Mouse (Mus musculus) kidney, postnatal 10 days (tissue): ENCODE measurements around the gene Rnf144b.

Source experiments
- DNase-seq: peaks from one replicate; pipeline ENCODE4 v3.0.0; 2021; ENCODE audit warnings: mixed read lengths

The Rnf144b gene

DNA sequence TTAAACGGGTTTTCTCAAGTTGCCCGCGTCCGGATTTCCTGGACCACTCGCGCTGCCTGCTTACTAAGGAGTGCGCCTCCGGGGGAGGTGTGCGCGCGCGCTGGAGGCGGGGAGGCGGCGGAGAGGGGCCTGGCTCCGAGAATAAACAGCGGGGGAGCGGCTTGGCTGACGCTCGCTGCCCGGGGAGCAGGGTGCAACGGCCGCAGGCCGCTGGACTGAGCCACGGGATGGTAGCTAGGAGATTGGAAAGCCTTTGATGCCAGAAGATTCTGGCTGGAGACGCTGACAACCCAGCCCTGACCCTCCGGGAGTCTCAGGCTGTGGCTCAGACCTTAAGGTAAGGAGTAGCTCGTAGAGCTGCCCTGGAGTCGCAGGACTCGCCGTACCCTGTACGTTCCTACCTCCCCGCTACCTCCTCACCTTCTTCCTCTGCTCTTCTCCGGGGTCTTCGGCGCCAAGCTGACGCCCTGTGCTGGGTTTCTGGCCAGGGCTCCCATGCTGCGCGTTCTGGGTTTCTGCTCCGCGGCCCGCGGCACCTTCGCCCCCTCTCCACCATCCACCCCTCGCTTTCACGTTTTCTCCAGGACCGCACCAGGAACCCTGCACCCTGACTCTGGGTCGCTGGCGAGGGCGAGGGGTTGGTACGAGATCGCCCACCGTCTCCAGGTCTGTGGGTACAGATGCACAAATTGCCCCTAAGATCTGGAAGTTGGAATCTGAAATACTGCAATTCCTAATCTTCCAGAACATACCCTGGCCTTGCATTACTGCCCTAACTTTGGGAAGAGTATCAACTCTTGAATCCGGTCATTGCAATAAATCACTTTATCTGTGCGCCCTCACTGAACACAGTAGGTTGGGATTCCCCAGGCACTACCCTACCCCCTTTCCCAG lies at the start of gene Rnf144b:
Gene Rnf144b, plus strand, starts transcription at position 120 of the 894 bp plus-strand sequence.
- peak; percentile 61 for DNase-seq

DNA sequence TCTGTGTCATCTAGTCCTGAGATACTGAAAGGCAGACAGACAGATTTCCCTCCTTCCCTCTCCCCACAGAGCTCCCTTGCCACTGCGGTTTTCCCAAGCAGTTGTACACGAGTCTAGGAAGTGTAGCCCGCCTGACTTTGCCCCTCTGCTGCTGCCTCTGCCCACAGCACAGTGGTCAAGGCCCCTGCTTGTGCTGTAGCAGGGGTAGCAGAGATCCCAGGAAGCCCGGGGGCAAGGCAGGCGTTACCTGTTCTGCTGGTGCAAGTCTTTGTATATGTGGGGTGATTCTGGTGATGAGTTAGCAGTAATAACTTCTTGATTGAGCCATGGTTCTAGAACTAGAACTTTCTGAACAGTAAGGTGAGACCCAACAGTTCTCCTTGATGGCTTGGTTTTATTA lies 46.3 kb upstream of the Rnf144b start:
- DNase-seq: no peak

DNA sequence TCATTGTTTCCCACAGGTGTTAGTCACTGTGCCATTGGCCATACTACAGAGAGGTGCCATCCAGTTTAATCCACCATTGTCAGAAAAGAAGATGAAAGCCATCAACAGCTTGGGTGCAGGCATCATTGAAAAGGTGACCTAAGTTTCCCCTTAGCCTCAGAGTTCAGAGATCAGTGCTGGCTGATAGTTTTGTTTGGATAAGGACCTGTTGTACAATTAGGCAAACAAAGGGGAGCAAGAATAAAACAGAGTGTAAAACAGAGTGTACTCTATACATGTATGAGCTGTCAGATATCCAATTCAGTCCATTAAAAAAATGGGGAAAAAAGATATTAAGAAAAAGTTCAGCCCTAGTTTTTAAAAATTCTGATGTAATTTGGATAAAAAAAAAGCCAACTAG lies 45.1 kb upstream of the Rnf144b start:
- no peak for DNase-seq

DNA sequence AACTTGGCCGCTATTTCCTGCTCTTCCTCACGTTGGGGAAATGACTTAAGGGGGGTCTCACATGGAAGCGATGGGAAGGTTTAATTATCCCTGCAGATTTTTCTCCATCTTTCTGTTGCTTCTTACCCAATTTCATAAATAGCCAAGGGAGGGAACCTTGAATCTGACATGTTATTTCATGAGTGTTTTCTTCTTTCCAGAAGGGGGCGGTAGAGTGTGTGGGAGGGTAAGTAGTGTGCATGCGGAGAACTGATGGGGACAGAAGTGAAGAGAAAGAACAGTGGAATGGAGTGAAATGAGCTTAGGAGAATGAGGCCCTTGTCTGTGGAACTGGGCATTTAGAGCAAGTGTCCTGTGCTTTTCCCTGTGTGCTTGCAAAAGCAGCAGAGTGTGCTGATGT lies 43.7 kb upstream of the Rnf144b start:
- DNase-seq: no peak

DNA sequence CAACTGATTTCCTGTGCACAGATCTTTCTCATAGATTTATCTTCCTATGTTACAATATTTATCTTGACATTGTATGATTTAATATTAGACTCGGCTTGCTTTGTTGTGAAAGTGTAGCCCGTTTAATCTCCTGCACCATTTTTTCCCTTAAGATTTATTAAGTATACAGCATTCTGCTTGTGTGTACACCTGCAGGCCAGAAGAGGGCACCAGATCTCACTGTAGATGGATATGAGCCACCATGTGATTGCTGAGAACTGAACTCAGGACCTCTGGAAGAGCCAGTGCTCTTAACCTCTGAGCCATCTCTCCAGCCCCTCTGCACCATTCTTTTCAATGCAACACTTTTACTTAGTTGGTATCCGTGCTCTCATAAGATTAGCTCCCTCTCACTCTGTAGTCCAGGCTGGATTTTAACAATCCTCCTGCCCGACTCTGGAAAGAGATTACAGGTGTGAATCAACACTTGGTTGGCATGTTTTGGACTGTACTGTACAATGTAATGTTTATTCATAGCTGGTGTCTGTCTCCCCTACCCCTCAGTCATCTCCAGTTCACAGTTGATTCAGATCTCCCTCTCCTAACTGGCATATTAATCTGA lies 41.5 kb upstream of the Rnf144b start:
- DNase-seq: no peak

DNA sequence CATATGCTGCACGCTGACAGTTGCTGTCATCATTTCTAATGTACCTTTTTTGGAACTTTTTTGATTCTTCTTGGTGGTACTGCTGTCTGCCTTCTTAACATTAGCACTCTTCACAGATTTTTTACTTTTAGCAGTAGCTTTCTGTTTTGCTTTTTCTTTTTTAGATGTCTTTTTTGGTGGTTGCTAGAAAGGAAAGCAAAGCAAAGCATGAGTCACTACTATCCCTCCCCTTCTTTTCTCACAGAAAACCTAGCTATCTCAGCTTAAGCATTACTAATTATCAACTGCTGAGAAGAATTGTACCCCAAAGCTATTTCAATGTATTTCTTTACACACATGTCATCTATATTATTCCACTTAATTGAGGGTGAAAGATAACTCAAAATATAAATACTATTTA lies 34.0 kb upstream of the Rnf144b start:
- DNase-seq: no peak

DNA sequence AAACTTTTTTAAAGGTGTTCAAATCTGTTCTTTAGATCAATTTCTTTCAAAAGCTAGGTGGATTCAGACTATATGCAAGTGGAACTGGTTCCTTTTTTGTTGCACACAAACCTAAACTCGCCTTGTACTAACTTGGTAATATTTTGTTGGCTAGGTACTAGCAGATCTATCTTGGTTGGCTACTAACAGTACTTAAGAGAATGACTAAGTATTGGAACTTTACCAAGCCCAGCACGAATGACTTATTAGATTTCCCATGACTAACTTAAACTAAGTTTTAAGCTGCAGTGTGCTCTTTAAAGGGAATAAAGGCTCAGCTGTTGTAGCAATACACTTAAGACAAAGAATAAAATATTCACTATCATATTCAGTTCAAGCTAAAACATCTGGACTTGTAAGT lies 33.2 kb upstream of the Rnf144b start:
- no peak for DNase-seq

DNA sequence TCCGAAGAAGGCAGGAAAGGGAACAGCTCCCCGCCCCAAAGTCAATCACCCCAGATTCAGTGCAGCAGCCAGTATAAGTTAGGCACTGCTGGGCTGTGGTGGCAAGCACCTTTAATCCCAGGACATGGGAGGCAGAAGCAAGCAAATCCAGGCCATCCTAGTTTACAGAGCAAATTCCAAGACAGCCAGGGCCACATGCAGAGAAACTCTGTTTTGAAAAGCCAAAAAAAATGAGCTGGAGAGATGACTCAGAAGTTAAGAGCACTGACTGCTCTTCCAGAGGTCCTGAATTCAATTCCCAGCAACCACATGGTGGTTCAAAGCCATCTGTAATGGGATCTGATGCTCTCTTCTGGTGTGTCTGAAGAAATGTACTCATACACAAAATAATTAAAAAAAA lies 28.7 kb upstream of the Rnf144b start:
- DNase-seq: no peak

DNA sequence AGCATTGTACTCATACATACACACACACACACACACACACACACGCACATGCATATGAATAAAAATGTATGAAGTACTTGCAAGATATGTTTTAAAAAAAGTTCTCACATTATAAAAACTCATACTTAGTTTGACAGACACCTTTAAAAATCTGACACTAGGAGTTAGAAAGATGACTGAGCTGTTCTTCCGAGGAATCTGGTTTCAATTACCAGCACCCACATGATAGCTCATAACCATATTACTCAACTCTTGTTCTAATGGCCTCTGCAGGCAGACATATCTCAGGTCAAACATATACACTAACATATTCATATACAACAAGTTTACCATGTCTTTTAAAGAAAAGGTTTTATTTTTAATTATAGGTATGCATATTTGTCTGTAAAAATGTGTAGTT lies 25.9 kb upstream of the Rnf144b start:
- no peak for DNase-seq

DNA sequence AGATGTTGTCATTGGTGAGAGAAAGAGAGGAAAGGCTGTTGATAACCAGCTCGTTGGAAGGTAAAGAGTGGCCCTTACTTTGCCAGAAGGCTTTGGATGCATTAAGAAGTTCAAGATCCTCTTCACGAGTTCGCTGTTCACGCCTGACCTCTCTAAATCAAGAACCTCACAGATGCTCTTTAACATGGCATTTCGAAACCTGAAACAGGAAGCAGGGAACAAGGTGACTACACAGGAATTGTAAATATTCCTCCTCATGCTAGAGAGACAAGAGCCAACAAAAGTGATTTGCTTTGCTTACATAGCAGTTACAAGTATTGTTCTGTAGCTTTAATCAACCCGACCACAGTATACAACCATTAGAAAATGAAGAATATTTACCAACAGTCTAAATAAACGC lies 23.2 kb upstream of the Rnf144b start:
- DNase-seq: no peak

DNA sequence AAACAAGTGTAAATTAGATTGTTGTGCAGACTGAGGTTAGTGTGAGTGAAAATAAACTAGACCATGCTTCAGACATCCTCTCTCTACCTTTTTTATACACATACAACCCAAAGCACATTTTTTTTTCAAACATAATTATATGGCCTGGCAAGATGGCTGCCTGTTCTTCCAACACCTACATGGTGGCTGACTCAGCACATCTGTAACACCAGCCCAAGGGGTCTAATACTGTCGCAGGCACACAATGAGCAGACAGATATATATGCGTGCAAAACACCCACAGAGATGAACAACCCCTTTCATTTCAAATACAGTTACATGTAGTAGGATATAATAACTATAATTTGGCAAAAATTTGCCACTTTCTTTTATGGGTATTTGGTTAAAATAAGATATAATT lies 21.9 kb upstream of the Rnf144b start:
- DNase-seq: no peak

DNA sequence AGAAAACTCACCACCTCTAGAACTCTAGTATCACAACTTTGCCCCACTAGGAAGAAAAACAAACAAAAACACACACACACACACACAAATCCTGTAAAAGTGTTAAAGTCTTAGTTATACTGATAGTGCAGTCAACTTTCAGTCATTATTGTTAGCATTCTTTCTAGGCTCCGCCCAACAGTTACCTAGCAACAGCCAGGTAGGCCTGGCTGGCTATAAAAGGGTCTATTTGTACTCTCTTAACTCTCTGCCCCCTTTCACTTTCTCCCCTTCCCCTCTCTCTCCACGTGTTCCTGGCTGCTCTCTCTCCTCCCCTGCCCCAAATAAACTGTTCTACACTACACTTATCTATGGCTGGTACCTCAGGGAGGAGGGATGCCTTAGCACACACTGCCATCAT lies 18.3 kb upstream of the Rnf144b start:
- no peak for DNase-seq

DNA sequence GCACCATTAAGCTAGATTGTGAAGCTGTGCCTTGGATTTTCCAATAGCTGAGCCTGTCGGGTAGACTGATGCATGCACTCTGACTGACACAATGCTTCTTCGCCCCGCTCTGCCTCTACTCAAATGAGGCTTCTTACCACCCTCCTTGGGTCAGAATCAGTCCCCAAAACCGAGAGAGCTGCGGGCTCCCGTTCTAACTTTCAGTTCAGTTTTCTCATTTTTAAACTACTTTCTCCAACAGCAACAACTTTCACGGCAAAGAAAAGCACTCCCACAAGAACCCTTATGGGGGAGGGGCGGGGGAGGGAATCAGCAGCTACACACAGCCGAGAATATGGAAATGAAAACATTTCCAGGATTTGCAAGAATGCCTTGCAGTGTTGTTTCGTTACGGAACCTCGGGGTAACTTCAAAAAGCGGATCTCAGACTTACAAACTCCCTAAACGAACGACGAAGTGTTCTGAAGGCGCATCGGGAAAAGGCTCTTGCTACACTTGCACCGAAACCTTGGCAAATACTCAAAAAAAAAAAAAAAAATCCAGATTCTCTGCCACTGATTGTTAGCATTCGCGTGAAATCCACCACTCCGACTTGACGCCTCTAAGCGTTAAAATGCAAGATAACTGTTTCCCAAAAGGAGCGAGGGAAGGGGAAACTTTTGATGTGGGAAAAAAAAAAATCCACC lies 17.5 kb upstream of the Rnf144b start:
- peak; percentile 73 for DNase-seq

DNA sequence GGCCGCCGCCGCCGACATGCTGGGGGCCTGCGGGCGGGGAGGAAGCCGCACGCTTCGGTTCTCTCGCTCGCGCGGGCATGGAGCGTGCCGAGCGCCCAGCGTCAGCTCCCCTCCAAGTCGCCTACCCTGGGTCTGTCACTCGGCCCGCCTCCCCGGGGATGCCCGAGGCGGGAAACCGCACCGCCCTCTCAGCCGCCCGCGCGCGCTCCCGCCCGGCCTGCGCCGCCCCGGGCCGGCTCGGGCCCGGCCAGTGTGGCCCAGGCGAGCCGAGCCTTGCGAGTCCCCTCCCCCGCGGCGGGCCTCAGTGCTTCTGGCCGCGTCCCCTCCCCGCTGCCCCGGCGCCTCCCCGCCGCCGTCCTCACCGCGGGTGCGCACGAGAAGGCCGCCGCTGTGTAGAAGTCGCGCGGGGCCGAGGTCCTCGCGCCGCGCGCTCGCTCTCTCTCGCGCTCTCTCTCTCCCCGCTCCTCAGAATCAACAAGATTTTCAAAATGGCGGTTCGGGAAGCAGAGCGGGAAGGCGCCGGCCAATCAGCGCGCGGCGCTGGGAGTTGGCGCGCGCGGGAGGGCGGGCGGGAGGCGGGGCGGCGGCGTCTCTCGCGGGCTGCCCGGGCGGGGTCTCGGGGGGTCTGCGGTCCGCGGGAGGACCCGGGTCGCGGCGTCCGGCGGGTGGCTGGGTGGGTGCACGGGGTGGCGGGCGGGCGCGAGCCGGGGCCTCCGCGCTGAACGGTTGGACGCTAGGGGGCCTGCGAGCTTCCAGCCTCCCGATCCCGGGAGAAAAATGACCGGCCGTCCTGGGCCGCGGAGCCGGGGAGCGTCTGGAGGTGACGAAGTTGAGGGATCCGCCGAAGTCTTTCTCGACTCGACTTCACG lies 16.5 kb upstream of the Rnf144b start, which contains the start of gene Dek:
Gene Dek, minus strand, starts transcription at position 491 of the 869 bp plus-strand sequence.
- peak; percentile 92 for DNase-seq

DNA sequence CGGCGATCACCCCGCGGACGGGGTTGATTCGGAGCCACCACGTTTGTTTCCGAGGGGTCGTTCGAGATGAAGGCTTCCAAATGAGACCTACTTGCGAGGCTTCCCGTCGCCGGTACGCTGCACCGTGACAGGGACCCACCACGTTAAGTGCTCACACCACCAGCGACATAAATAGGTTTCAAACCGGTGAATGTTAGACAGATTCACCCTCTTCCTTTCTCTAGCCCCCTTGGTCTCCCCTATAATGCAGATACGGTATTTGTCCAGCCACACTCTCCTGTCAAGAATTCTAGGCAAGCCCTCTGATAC lies 15.9 kb upstream of the Rnf144b start:
- DNase-seq: no peak

DNA sequence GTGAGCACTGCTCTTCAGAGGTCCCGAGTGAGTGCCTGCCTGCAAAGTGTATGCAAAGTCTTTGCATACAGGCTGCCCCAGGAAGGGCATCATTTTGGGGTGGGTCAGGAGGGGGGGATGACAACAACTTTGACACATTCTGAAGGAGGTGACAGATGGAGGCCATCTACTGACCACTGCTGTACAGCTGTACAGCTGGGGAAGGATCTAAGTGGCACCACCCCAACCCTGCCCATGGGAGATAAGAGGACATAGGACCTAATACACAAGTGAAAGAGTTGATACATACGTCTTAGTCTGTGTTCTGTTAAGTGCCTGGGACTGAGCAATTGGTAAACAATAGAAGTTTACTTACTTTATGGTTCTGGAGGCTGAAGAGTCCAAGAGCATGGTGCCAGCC lies 13.2 kb upstream of the Rnf144b start:
- DNase-seq: no peak

DNA sequence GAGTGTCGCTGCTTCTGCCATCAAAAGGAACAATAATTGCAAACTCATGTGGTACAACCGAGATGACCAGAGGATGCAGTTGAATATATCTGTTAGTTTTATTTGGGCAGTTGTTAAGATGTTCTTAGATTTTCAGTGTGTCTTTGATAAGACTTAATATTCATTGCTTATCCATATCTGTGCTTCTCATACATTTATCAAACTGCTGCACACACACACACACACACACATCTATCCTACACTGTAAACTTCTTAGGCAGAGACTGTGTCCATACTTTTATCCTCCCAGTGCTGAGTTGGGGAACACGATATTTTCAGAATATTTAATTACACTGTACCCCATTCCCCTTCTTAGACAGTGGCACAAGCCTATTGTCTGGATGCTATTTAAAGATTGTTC lies 11.3 kb upstream of the Rnf144b start:
- DNase-seq: no peak

DNA sequence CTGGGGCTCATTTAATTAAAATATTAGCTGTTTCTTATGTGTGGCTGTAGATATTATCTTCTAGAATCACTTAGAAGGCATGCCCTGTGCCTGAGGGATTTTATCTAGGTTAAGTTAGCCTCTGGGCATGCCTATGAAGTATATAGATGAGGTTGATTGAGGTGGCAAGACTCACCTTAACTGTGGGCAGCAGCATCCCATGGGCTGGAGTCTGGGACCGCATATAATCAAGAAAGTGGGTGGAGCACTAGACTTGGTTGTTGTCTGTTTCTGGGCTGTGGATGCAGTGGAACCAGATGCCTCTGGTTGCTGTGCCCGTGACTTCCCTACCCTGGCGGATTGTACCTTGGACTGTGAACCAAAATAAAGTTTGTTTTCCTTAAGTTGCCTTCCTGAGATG lies 10.4 kb upstream of the Rnf144b start:
- no peak for DNase-seq

DNA sequence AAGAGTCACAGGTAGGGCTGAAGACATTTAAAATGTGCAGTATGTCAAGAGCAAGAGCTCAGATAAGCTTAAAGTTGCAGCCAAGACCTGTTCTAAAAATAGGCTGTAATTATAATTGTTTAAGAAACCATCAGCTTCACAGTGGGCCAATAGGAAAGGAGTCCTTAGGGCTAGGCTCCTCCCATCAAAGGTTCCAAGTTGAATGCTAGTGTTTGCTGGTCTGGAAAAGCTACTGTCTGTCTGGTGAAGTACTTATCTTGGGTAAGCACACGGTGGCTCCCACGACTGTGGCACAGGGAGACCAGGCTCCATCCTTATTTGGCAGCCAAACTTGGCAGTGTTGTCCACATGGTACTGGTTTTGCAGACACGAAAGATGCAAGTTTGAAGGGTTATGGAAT lies 9.5 kb upstream of the Rnf144b start:
- DNase-seq: no peak

DNA sequence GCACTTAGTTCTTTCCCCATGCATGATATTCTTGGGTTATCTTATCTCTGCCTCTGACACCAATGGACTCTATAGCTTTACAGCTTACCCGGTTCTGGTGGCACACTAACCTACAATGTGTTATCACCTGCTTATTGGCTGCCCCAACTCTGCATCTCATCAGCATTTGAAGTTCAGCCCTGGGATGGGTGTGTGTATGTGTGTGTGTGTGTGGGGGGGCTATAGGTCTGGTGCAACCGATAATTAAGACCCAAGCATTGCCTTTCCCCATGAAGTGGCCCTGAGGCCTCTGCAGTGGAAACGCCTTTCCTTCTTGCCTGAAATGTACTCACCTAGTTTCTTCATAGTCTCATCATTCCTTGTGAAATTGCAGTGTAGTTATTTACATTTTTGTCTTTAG lies 6.5 kb upstream of the Rnf144b start:
- DNase-seq: no peak

DNA sequence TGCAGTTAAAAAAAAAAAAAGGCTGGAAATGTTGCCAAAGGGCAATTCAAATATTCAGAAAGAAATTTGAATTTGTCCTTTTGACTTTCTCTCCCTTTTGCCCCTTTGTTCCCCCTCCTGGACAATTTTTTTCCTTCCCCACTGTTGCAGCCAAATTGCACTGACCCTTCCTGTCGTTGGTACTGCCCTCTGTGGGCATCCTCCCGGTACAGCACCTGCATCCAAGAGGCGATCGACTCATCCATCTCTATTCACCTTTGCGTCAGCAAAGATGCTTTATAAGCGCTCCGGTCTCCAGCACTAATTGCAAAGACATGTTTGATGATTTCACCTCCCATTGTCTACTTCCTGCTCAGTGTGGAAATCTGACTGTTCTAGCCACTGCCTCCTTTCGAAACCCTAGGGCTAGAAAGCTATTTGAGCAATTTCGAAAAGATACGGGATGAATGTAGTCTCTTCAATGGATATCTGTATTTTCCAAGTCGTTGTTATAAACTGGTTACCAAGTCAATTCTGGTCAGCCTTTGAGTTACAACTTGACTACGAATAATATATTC lies 1.0 kb upstream of the Rnf144b start:
- DNase-seq: no peak

DNA sequence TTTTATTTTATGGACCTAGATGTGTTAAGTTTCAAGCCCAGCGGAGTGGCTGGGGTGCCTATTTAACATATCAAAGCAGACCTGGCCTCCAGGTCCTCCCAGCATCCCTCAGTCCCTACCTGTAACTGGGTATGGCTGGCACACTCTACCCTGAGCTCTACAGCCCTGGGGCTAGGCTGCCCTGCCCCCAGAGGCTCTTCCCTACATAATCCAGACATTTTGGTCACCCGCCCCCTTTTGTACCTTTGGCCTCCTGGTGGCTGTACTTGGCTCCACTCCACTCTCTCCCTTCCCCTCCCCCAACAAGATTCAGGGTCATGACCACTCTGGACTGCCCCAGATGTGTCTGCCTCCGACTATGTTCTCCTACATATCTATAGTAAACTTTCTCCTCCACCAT lies 2.0 kb downstream of the Rnf144b start:
- no peak for DNase-seq

DNA sequence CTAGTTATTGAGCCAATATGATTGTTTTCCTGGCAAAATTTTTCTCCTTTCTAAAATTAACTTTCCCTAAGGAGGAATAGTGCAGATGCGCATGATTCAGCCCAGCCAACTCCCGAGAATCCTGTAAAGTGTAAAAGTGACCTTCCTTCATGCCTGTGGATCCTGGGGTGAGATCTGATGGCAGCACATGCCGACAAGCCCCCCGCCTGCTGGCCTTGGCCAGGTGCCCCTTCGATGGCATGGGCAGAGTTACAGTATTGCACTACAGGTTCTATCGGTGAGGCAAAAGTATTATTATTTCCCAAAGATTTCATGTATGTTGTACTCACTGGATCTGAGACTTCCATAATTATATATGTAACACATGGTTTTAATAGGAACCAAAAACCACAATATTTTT lies 2.5 kb downstream of the Rnf144b start:
- DNase-seq: no peak
